Mouse (Mus musculus): ENCODE results near the gene Slc28a1.

The Slc28a1 gene

GRCm38 (mm10) chr7:81213347-81214152 is 99.0 kb downstream of the Slc28a1 start, which contains the start of gene Pde8a:
Gene Pde8a, plus strand, starts transcription at chr7:81213596.
- DNase-seq (ENCODE audit: low spot score), result no peak

GRCm38 (mm10) chr7:81214153-81214907 is 99.7 kb downstream of the Slc28a1 start:
- no peak for DNase-seq (ENCODE audit: low spot score)

GRCm38 (mm10) chr7:81215950-81216349 is 101.4 kb downstream of the Slc28a1 start:
- DNase-seq (ENCODE audit: low spot score), result no peak

- no peak for DNase-seq (ENCODE audit: low spot score)
Measured at GRCm38 (mm10) chr7:81219321-81219720, 104.7 kb downstream of the Slc28a1 start.
